Mouse (Mus musculus) CD4-positive, CD25-positive, alpha-beta regulatory T cell, adult 4 months (primary cell): ENCODE measurements around the gene Bag3. TPM values are rescaled to one million over a fixed set of nuclear protein-coding genes. Genes with fewer than 3 reads are reported as not detected.
"Not testable (repeated sequence)": the region's sequence is repeated elsewhere in the genome, so short reads cannot be mapped to it uniquely, and the experiment has no call there.

Experiments
- ATAC-seq: one replicate; pipeline ENCODE4 v1.8.0; 2017
- polyA plus RNA-seq, 2 experiments: library from polyadenylated mRNA; unstranded; fragments of 100-300 nt; shearing (Covaris generic); gene quantifications; one replicate each; pipeline ENCODE4 v1.2.1; 2017

Gene Bag3
- polyA plus RNA-seq, 2 experiments from 2014 or later: 9.6 to 11.5 TPM

DNA sequence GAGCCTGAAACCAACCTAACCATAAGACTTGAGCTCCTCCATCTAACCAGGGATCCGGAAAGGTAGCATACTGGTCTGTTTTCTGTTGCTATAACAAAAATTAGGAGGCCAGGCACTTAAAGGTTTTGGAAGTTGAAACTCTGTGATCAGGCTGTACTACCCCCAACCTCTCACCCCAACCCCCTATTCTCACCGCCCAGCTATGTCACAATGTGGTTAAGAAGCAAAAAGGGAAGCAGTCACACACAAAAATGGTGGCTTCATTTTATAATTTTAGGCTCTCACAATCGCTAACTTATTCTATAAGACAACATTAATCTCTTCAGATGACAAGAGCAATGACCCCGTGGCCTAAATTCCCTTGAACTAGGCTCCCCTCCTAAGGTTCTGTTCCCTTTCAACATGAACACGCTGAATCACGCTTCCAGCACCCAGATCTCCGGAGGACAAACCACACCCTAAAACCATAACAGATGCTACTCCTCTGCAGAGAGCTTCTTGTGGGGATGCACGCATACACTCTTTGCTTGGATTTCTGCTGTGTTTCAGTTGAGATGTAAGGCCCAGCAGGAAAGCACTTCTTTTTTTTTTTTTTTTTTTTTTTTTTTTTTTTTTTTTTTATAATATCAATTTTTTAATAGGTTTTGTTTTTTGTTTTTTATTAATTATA is 46.7 kb downstream of the Bag3 start:
- ATAC-seq: no peak

- ATAC-seq: not testable (repeated sequence)
Measured at GRCm38 (mm10) chr7:128570657-128571056, 47.2 kb downstream of the Bag3 start.

- ATAC-seq: no peak
Measured at GRCm38 (mm10) chr7:128572030-128572429, 48.6 kb downstream of the Bag3 start.

GRCm38 (mm10) chr7:128575211-128575610 is 51.8 kb downstream of the Bag3 start:
- no peak for ATAC-seq

- no peak for ATAC-seq
Measured at GRCm38 (mm10) chr7:128575794-128576193, 52.4 kb downstream of the Bag3 start.

- ATAC-seq: no peak
Measured at GRCm38 (mm10) chr7:128577607-128578006, 54.2 kb downstream of the Bag3 start.

DNA sequence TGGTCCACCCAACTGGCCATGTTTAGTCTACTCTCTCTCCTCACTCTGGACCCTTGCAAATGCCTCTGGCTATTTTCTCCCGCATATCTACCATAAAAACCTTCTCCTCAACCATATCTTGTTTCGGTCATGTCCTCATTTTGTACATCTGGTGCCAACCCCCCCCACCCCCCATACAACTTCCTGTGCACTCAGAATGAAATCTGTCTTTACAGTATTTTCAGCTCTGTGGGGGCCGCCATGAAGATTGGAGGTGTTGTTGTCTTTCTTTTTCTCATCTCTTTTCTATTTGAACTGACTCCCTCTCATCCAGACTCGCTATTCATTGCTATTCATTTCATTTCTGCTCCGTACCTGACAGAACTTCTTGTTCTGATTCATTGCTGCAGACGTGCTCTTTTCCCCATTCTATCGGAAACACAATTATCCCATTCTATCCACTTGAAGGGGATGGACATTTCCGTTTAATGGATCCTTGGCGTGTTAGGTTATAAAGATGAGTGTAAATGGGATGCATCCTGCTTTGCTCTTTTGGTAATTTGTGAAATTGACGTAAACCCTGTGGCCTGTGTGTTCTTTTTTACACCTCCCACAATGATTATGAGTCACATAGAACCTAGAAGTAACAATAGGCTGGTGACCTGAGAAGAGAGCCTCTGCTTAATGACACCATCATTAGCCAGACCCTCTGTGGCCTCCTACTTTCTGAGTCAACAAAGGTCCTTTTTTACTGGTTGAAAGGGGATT is 55.0 kb downstream of the Bag3 start:
- peak; percentile 94 for ATAC-seq

DNA sequence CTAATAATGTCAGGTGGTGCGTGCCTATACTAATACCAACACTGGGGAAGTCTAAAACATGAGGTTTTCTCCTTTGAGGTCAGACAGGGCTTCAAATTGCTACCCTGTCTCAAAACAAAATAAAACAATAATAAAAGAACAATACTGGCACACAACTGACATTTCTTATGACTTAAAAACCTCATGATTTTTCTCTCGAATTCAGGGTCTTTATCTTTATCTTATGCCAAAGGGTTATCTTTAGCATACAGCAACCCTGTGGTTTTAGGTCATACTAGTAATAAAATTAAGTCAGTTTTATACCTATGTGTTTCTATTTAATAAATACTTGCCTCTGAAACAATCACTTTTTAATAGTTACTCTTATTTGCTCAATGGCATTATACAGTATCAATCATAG is 56.0 kb downstream of the Bag3 start:
- no peak for ATAC-seq

DNA sequence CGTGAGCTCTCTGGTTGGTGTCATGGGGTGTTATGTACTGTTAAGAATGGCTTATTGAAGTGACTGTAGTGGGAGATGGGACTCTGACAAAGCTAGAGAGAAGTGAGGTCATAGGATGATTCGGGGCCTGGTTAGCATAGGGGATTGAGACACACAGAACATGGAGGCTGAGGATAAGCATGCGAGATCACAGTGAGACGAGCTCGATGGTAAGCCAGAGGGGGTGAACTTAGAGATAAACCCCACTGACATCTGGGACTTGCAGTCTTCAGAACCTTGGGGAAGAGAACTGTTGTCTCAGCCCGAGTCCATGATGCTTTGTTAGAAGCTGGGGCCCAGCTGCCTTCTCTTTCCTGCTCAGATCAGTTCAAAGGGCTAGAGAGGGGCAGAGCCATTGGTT is 56.9 kb downstream of the Bag3 start:
- ATAC-seq: no peak

- no peak for ATAC-seq
Measured at GRCm38 (mm10) chr7:128581864-128582484, 58.6 kb downstream of the Bag3 start.

GRCm38 (mm10) chr7:128583213-128583948 is 60.0 kb downstream of the Bag3 start:
- ATAC-seq: no peak

GRCm38 (mm10) chr7:128587334-128587933 is 64.0 kb downstream of the Bag3 start:
- no peak for ATAC-seq

- no peak for ATAC-seq
Measured at GRCm38 (mm10) chr7:128591345-128592084, 68.1 kb downstream of the Bag3 start.

DNA sequence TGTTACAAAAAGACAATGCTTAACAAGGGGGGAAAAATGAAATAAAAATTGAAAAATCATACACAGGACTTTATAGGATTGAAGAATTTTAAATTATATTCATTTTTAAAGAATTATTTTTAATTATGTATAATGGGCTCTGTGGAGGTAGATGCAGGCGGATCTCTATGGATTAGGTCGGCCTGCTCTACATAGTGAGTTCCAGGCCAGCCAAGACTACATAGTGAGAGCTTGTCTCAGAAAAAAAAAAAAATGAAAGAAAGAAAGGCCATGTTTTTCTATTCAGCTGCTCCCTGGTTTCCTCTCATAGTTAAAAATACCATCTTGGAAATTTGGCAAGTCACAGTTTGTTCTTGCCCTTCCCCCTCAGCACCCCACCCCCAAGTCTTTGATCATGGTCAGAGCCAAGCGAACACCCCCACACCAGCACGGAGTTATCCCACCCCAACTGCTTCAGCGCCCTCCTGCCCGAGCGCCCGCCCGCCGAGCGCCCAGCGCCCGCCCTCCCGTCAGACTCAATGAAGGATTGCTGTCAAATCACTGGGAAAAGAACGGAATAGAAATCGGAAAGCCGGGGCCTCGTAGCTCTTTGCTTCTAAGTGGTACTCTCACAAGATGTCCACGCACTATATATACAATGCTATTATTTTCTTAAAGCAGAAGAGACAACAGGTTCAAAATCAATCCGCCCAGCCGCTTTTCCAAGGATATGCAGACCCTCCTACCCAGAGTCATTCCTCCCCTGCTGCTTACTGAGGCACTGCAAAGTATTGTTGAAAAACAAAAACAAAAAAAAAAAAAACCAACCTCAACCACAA is 68.9 kb downstream of the Bag3 start:
- no peak for ATAC-seq

- no peak for ATAC-seq
Measured at GRCm38 (mm10) chr7:128592936-128593241, 69.5 kb downstream of the Bag3 start.

DNA sequence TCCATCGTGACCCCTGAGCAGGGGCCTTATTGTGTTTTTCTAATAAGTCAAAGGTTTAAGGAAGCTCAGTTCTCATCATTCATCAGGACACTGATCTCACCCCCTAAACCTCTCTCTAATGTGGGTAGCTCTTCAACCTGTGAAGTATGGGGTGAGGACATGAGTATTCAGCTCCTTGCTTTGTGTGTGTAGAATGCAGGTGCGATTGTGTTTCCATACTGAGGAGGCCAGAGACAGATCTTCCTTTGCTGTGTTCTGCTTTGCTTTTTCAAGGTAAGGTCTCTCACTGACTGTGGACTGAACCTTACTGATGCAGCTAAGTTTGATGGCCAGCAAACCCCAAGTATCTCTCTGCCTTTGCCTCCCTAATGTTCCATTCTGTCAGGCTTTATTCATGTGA is 72.9 kb downstream of the Bag3 start:
- no peak for ATAC-seq

Other genes starting within 250 kb of the Bag3 start
- 10 to 100 TPM in 1 of 2 experiments, 1 to 10 TPM in 1; 7.2 to 10.5 TPM for gene BC017158, start 225.4 kb upstream of the Bag3 start, polyA plus RNA-seq
- gene Rgs10, start 104.9 kb upstream of the Bag3 start, polyA plus RNA-seq: 100 to 1,000 TPM; 541 to 576 TPM
- 10 to 100 TPM; 27.3 to 56.2 TPM for gene Tial1, start 61.9 kb upstream of the Bag3 start, polyA plus RNA-seq
- 10 to 100 TPM; 77.6 to 98.5 TPM for gene Inpp5f, start 87.7 kb downstream of the Bag3 start, polyA plus RNA-seq
- gene Mcmbp, start 216.9 kb downstream of the Bag3 start, polyA plus RNA-seq: 100 to 1,000 TPM in 1 of 2 experiments, 10 to 100 TPM in 1; 92.6 to 102 TPM
- gene Sec23ip, start 221.3 kb downstream of the Bag3 start, polyA plus RNA-seq: 10 to 100 TPM; 33.7 to 44.4 TPM